Mouse (Mus musculus) induced T-regulatory cell, adult 2 months (primary cell): ENCODE results near the gene Iqck.

Experiments used
- DNase-seq: peaks from one replicate; pipeline ENCODE4 v3.0.0-alpha.2; 2012; ENCODE audit warnings: low read depth

Iqck gene

GRCm38 (mm10) chr7:118949749-118950148, 94.2 kb downstream of the Iqck start:
- DNase-seq = no peak

GRCm38 (mm10) chr7:118953626-118954282, 98.2 kb downstream of the Iqck start:
- DNase-seq = no peak

DNA sequence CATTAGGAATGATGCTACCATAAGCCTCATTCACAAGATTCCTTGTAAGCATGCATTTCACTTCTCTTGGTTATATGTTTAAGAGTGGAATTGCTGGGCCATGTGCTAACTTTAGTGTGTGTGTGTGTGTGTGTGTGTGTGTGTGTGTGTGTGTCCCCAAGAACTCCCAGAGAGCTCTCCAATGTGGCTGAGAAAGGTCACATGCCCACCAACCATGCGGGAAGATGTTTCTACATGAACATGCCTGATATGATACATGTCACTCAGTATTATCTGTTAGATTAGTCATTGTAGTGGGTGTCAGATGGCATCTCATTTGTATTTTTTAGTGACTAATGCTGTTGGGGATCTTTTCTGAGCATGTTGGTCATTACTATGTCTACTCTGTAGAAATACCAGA, 99.4 kb downstream of the Iqck start:
- DNase-seq = no peak

DNA sequence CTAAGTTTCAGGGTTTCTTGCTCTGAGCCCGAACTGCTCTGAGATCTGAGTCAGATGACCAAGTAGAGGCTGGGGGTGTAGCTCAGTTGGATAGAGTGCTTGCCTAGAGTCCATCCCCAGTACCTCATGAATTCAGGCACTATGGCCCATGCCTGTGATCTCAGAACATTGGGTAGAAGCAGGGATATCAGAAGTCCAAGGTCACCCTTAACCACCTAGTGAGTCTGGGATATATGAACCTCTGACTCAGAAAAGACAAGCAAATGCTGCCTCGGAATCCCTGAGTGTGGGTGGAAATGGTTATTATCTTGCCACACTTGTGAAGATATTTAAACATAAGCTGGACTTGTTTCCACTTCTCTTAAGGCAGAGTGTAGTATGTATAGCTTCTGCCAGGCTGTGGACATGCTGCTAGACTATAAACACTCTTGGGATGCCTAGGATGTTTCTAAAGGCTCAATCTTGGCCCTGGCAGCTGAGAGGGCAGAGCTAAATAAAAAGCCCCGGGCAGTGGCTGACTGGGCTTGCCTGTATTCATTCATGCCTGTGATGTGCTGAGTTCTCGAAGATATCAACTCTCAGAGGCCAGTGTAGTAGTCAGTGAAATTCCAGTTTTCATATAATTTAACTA, 101.2 kb downstream of the Iqck start:
- DNase-seq = no peak

- DNase-seq = no peak
Observed at GRCm38 (mm10) chr7:118959209-118959608, 103.7 kb downstream of the Iqck start.

GRCm38 (mm10) chr7:118964777-118965176, 109.2 kb downstream of the Iqck start:
- DNase-seq = no peak

DNA sequence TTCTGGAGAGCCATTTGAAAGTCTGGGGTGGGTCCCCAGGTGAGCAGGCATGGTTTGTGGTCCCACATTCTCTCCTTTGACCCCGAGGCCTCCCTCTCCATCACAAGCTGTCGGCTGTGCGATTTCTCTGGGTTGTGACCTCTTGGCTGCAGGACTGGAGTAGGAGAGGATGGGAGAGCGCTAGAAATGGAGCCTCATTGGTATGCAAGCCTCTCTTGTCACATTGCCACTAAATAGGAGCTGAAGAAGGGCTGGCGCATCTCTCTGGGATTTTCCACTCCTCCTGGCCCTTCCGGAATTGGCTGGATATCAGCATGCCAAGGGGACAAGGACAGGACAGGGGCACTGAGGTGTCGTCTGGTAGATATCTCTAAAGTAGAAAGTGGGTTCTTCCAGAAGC, 109.6 kb downstream of the Iqck start:
- no peak for DNase-seq

- DNase-seq = no peak
Observed at GRCm38 (mm10) chr7:118968870-118969269, 113.3 kb downstream of the Iqck start.

DNA sequence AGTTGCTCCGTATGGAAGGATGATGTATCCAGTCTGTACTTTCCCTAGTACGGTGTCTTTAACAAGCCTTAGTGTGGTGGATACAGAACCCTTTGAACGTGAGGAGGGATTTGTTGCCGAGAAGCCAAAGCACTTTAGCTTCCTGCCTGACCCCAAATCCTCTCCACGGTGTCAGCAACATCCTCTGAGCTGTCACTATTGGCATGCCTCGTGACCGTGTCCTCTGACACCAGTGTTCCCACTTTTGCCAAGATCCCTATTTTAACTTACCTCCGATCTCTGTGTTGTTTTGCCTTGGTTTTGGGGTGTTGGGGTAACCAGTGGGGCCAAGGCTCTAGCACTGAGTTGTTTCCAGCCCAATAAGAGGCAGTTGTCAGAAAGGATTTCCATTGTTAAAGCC, 115.9 kb downstream of the Iqck start:
- DNase-seq = no peak

DNA sequence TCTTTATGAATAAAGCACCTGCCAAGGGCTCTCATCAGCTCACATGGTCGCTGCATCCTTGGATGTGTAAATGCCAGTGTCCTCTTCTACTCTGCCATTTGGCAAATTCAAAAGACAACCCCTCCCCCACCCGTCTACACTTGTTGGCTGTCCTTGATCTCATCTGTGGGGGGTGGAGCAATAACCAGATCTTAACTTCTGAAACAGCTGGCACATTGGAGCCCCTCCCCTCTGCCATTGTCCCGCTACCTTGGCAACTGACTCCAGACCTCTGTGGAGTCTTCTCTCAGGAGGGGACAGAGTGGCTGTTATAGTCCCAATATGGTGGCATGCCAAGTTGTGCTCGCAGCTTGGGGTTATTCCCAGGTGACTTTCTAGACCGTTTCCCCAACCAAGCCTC, 116.8 kb downstream of the Iqck start:
- DNase-seq = no peak

DNA sequence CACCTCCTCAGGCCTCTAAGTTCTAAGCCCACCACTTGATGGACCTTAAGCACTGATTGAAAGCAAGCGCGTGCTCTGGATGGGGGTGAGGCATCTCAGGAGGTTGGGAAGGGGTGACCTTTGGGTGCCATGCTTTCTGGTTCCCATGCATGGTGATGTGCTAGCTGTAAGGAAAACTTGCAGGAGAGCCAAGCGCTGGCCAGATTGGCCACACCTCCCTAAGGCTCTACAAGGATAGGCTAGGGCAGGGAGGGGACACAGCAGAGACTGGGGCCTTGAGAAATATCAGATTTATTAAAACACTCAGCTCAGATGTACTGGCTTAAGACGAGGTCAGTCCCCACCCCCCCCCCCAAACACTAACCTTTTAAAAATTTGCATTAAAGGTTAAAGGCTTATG, 117.8 kb downstream of the Iqck start:
- no peak for DNase-seq

GRCm38 (mm10) chr7:118975837-118976236, 120.3 kb downstream of the Iqck start:
- DNase-seq = no peak

GRCm38 (mm10) chr7:118976414-118977166, 121.0 kb downstream of the Iqck start:
- DNase-seq = peak; percentile 3

- DNase-seq = no peak
Observed at GRCm38 (mm10) chr7:118977167-118977543, 121.6 kb downstream of the Iqck start.

- DNase-seq = no peak
Observed at GRCm38 (mm10) chr7:118979121-118979520, 123.6 kb downstream of the Iqck start.

GRCm38 (mm10) chr7:118979708-118980107, 124.2 kb downstream of the Iqck start:
- DNase-seq = no peak

- no peak for DNase-seq
Observed at GRCm38 (mm10) chr7:118981346-118981745, 125.8 kb downstream of the Iqck start.

DNA sequence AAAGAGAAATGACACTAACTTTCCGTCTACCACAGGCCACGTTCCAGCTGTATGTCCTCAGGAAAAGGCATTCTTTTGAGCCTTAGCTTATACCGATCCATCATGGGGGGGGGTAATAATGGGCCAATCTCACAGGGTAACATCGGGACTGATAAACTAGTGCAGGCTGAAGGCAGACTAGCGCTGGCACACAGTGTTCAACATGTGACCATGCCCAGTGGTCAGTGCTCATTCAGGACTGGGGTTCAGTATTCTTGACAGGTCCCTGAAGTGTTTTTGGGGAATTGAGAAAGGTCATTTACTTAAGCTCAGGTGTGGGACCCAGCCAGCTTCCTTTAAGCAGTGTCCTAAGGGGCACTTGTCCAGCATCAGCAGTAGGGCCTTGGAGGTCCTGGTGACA, 126.3 kb downstream of the Iqck start:
- no peak for DNase-seq

DNA sequence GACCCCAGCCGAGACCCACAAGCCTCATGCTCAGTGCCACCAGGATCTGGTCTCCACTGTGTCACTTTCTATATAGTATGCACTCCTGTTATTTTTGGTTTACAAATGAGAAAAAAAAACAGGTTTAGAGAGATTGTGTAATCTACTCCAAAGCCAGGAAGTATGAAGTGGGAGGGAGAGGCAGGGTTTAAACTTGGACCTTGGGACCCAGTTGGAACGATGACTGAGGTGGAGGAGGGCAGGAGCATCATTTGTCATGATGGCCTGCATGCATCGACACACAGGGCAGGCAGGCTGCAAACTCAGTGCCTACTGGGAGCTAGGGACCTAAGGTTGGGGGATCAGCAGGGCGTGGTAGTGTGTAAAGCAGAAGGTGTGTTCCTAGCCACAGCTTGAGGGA, 127.0 kb downstream of the Iqck start:
- DNase-seq = no peak

DNA sequence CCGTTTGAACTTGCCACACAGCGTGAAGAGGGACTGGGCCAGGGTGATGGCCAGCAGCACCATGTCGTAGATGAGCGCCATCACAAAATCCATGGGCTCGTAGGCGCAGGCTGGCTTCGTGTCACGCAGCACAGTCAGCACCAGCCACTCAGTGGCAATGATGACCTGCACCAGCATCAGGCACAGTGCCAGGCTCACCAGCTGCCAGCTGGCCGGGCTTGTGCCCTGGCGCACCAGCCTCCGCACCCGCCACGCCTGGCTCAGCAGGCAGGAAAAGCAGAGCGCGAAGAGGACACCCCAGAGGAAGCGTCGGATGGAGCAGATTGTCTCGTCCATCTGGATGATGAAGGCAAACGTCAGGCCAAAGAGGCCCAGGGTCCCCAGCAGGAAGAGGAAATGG, 128.4 kb downstream of the Iqck start:
- DNase-seq = no peak

- no peak for DNase-seq
Observed at GRCm38 (mm10) chr7:118985786-118986185, 130.2 kb downstream of the Iqck start.

GRCm38 (mm10) chr7:118986369-118986768, 130.8 kb downstream of the Iqck start:
- DNase-seq = no peak

GRCm38 (mm10) chr7:118989275-118989856, 133.8 kb downstream of the Iqck start:
- no peak for DNase-seq
